Mouse (Mus musculus) heart, postnatal 25 days (tissue): ENCODE results near the gene Agbl3. TPM values are rescaled to one million over a fixed set of nuclear protein-coding genes. Genes with fewer than 3 reads are reported as not detected.

ENCODE experiments used
- DNase-seq: peaks from one replicate; pipeline ENCODE4 v3.0.0; 2022; ENCODE audit warnings: low spot score
- intact Hi-C: fragments of 180-260 bp; cut with DNase I; formaldehyde crosslinking; loops from one replicate; pipeline ENCODE4 v1.15.1; 2025
- total RNA-seq, 2 experiments: library from RNA; stranded (reverse); gene quantifications; 2 replicates each; pipeline ENCODE4 v1.2.3; 2021

Agbl3 gene
- total RNA-seq = 1 to 10 TPM; 3.2 to 3.9 TPM

DNA sequence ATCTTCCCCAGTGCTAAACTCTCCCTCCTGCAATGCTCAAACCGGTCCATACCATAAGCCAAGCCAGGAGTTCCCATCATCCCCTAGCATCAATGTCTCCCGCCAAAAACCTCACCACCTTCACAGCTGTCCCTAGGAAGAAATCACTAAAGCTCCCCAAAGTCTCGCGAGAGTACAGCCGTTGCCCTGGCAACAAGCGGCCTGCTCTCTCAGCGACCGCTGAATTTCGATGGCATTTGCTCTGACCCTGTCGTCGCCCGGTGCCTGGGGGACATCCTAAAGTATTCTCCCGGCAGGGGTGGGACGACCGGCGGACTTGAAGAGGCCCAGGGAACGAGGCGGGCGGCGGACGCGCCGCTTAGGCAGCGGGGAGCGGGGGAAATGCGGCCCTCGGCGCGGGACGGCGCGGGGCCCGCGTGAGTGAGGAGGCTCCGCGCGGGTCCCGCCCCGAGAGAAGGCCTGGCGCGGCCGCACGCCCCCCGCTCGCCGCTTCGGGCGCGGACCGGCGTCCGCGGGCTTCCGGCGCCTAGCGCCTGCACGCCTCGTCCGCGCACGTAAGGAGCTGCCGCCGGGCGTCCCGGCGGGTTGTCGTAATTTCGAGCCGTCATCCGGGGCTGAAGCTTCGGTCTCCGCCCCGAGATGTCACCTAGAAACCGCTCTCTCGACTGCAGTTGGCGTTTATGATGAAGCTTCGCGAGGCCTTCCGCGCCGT is at the start of gene Agbl3:
Agbl3 (plus strand) TSS at position 202 of the 712 bp plus-strand sequence.
- DNase-seq = peak; percentile 87
- intact Hi-C loops = loop anchor here (1.0 to 5.0 kb wide), 3 partner anchors 82 to 127 kb away; partner anchors contain the start of genes Cyren and Tmem140

DNA sequence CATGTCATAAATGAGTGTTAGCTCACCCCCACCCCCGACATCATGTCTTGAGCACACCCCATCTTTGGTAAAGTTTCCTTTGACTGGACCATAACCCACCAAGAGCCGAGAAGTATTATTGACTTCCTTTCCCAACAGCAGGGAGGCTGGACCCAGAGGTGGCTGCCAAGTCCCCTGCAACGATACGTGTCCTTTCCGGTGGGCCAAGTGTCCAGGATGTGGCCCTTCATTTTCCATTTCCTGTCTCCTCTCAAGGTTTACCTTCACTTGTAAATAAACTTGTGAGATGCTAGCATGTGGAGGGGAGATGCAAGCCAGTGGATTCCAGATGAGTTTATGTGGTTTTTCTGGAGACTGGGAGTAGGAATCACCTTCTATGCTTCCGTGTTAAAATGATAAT is 49.2 kb upstream of the Agbl3 start:
- DNase-seq = no peak
- intact Hi-C loops = no loop called here

DNA sequence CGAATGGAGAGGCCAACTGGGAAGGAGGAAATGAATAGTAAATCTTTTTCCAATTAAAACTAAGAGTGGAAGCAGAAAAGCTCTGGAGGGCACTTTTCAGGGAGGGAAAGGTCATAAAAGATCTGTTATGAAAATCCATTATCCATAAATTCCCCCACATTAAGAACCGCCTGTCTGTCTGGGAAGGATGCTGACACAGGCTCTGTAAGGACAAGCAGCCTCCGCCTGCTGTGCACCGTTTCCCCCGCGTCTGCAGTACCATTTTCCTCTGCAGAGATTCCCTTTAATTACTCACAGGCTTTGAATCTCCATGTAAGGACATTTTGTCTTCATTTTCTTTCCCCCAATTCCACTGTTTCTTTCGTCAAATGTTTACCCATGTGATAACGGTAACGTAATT is 48.7 kb upstream of the Agbl3 start:
- DNase-seq = no peak
- intact Hi-C loops = no loop called here

DNA sequence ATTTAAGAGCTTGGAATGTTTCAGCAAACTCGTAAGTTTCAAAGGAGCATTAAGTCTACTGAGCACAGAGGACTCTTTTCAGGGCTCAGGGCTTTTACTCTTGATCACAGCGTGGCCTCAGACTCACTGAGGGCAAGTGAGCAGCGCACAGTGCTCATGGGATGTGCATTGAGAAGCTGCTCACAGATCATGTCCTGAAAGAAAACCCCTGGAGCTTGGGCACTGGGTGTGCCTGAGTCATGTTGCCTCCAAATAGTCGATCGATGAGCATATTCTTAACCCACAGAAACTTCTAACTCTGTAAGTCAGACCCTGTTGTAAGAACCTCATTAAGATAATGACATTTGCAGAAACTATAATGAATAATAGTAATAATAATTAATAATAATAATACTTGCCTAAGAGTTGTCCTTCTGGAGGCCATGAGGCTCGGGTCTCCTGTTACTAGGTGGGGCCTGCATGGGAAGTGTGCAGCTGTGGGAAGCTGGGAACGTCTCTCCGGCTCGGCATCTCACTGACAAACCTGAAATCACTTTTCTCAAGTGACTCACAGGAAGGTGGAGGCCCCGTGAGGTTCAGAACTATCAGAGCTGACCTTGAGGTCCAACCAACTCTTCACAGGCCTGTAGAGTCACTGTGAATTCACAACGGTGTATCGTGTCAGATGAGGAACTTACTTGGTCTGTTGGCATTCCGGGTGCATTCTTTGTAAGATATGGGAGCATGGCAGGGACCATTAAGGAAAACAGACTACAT is 45.1 kb upstream of the Agbl3 start:
- DNase-seq = no peak
- intact Hi-C loops = no loop called here

DNA sequence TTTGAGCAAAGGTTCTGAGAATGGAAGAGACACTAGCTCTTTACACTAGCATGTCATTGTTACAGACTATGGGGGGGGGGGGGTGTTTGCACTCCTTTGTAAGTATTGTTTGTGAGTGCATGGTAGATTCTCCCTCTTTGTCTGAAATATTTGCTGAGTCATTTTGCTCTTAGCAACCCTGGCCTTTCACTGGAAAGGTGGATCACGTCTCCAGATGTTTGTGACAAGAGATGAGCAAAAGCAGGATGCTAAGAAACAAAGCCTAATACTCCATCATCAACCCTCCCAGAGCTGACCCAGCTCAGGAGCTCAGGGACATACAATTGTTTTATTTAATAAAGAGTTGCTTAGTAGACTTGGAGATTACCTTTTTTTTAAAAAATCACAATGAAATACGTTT is 43.3 kb upstream of the Agbl3 start:
- intact Hi-C loops = no loop called here
- no peak for DNase-seq

DNA sequence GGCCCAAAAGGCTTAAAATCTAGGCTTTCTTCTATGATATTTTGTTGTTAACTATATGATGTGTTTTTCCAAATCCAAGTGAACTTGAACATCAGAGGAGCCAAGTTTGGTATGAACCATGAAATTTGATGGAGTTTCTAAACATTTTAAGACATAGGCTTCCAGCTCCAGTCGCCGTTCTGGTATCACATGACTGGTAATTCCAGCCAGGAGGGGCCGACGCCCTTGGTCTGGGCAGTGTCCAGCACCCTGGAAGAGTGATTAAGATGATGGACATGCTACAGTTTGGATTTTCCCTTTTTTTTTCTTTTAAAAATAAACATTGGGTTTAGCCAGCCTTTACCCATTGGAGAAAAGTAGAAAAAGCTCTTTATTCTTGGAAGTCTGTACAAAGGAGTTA is 36.3 kb upstream of the Agbl3 start:
- intact Hi-C loops = no loop called here
- no peak for DNase-seq

DNA sequence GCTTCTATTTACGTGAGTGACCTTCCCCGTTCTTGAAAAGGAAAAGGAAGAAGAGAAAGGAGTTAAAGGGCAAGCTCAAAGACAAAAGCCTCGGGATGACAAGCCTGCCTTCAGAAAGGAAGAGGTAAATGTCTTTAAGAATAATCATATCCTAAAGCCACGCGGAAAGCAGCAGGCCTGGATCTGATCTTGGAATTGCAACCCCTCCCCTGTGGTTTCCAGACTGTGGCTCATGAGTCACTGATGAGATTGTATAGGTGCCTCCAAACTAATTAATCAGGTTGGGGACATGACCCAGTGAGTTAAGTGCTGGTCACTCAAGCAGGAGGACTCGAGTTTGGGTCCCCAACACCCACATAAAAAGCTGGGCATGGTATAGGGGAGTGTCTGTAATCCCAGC is 32.4 kb upstream of the Agbl3 start:
- intact Hi-C loops = no loop called here
- DNase-seq = no peak

DNA sequence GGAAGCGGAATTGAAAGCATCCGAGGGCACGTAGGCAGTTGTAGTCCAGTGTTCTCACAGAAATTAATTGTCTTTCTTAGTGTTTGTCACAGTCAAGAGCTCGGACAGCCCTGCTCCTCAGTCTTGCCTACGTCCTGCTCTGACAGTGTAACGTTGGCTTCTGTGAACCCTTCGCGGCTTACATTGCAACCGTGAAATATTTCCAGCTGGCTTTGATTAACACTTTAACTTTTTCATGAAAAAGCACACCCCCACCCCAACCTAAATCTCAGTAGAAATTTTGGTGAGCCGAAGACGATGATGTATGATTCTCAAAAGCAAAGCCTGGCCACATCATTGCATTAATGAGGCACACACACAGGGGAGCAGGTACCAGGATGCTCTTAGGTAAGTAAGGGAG is 31.7 kb upstream of the Agbl3 start:
- no peak for DNase-seq
- intact Hi-C loops = no loop called here

DNA sequence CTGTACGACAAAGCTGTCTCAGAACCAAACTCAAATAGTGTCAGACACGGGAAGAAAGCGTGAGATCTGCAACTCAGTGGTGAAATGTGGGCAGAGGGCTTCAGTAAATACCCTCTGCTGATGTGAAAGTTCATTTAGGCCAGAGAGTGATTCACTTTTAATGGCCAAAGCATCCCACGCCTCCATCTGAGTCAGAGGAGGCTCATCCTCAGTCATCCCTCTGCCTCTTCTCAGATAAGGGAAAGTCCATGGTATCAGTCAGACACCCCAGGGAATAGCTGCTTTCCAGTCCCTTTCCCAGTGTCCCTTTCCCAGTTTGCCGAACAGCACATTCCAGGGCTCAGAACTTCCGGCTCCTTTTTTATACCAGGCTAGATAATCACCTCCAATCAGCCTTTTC is 30.7 kb upstream of the Agbl3 start:
- intact Hi-C loops = no loop called here
- DNase-seq = no peak

DNA sequence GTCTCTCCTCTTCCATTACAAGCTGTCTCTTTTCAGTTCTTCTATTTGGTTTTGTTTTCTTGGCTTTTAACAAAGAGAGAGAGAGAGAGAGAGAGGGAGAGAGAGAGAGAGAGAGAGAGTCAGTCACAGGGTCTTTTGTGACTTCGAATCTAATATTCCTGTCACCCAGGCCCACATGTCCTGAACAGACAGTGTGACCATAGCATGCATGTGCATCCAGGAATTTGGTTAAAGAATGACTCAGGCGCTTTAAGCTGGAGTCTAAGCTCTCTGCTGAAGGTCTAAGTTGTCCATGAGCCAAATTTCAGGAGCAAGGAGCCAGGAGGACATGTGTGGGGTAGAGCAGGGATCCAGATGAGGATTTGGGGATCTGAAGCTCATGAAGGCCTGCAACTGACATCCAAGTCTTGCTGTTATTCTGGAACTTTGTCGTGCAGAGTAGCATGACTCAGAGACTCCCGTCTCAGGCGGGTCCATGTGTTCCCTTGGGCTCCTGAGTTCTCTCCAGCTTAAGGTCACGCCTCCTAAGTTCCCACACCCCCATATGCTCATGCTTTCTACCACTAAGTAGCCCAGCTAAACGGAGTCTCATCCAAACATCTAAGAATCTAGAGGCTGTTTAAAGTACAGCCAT is 29.6 kb upstream of the Agbl3 start:
- intact Hi-C loops = loop anchor here (5.0 kb wide), 1 partner anchor 68 kb away; no protein-coding TSS in a partner anchor
- peak; percentile 44 for DNase-seq

DNA sequence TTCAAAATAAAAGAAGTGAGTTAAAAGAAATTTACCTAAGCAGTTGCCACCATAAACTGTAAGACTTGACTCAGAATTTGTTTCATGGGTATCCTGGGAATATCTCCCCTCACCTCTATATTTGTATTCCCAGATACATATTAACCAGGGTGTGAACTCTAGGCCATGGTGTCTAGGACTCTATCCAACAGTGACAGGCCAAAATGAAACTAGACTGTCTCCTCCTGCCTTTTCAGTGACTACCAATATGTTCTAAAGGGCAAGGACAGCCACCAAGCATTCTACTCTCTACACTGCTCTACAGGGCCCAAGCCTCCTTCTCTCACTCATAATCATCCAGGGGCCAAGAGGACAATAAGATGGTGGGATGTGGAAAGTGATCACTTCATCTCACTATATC is 28.6 kb upstream of the Agbl3 start:
- intact Hi-C loops = loop anchor here (5.0 kb wide), 1 partner anchor 69 kb away; no protein-coding TSS in a partner anchor
- DNase-seq = no peak

DNA sequence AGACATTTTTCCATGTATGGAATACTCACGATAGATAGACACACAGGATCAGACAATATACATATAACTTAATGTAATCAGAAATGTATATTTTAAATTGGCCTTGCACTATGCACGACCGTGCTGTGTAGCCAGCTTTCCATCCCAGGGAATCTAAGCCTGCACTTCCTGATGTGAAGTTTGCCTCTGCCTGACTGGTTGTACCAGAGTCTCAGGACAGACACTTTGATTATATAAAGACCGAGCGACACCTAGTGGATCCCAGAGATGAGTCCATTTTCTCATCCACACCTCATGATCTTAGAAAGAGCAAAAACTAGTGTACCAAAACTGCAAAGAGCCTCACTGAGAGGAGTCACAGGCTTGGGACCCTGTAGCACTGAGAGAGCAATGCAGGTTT is 25.8 kb upstream of the Agbl3 start:
- no peak for DNase-seq
- intact Hi-C loops = loop anchor here (1.0 to 5.0 kb wide), 3 partner anchors 72 to 243 kb away; no protein-coding TSS in a partner anchor

DNA sequence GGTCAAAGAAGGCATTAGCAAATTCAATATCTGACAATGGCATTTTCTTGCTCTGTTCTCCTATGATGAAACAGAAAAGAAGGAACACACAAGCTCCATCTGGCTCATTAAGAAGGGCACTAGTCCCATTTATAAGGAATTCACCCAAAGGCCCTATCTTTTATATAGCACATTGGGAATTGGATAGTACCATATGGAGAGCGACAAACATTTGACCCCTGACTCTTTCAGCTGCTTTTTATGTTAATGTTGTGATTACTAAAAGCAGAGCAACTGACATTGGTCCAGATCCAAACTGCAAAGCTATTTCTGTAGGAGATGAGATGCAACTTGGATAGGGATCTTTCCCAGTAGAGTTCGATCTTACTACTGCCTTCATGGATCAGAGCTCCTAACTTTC is 21.9 kb upstream of the Agbl3 start:
- DNase-seq = no peak
- intact Hi-C loops = no loop called here

DNA sequence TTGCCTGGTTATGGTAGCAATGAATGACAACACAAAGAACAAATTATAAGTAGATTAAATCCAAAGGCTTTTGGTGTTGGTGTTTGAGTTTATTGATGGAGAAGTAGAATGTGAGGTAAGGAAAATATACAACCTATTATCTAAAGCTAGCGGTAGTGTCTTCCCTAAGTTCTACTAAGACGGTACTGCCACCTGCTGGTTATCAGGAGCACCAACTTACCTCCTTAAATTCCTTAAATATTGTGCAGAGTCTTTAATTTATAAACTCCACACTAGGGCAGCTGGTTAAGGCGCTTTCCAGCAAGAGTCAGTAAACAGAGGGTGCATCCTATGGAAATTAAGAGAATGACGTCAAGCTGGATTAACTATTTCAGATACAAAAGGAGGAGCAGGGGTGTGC is 20.2 kb upstream of the Agbl3 start:
- intact Hi-C loops = loop anchor here (5.0 kb wide), 1 partner anchor 162 kb away; the partner anchor contains the start of gene Stra8
- DNase-seq = no peak

DNA sequence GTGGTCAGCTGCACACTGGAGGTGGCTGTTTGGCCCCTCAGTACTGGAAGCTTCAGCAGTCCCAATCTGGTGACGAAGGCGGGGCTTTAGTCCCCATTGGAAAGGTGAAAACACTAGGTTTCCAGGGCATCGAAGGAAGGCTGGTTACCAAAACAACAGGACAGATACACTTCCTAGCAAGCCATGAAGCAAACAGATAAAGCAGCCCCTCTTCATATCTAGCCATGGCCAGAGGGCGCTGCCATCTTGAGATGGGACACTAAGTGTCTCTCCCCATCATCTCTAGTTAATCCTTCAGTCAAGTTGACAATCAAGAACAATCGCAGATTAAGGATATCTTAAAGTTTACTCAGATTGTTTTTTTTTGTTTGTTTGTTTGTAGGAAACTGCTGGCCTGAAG is 14.5 kb upstream of the Agbl3 start:
- intact Hi-C loops = no loop called here
- no peak for DNase-seq

DNA sequence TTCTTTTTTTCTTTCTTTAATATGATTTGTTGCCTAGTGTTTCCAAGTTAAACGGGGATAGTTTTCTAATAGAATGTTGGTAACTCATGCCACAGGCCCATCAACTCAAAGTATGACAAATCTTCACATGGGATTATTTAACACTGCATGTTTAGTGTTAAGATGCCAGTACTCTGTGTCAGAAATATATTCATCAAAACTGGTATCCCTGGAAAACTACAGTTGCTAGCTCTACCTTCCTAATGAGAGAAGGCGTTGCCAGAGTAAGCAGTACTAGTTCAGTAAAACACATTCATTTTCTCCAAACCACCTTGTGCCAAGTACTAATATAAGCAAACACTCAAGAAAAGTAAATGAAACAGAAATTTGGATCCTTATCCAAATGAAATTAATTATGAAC is 10.2 kb upstream of the Agbl3 start:
- no peak for DNase-seq
- intact Hi-C loops = no loop called here

DNA sequence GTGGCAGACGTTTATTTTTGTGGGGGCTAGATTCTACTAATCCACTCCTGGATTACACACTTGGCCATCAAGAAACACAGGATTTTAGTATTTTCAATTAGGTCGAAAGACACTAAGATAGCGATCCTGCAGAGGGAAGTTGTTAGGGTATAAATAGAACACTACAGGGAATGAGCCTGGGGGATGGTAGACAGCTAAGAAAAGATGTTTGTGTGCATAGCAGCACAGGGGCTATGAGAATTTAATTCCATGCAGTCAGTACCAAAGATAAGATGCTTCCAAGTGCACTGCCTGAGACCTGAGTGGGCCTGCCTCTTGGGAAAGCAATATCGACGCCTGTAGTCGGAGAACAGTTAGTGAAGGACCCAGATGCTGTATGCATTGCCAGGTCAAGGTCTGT is 9.7 kb upstream of the Agbl3 start:
- DNase-seq = no peak
- intact Hi-C loops = no loop called here

DNA sequence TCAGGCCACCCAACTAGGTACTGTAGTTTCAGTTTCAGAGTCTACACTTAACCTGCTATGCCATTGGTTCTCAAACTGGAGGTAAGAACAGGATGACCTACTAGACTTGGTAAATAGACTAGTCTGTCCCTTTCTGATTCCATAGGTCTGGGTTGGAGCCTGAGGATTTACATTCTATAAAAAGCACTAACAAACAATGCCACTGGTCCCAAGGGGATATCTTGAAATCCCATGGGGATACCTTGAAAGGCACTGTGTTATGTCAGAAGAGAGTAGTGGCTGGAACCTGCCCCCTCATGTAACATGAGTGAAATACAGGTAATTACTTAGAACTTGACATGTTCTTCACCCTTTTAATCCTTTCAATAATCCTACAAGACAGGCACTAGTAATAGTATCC is 3.8 kb upstream of the Agbl3 start:
- intact Hi-C loops = no loop called here
- DNase-seq = no peak

DNA sequence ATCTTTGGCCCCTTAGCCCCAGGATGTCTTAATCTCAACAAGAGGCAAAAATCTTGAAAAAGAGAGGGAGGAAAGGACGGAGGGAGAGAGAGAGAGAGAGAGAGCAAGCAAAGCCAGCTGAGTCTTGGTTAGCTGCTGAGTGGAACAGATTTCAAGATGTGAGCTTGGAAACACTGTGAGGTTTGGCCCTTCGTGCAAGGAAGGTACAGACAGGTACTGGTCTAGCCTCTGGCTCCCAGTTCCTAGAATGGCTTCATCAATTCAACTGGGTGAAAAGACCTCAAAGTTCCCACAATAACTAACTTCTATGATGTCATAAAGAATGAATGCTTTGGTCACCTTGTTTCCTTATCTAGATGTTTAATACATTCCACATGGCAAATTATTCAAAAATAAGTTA is 3.1 kb upstream of the Agbl3 start:
- DNase-seq = no peak
- intact Hi-C loops = no loop called here

DNA sequence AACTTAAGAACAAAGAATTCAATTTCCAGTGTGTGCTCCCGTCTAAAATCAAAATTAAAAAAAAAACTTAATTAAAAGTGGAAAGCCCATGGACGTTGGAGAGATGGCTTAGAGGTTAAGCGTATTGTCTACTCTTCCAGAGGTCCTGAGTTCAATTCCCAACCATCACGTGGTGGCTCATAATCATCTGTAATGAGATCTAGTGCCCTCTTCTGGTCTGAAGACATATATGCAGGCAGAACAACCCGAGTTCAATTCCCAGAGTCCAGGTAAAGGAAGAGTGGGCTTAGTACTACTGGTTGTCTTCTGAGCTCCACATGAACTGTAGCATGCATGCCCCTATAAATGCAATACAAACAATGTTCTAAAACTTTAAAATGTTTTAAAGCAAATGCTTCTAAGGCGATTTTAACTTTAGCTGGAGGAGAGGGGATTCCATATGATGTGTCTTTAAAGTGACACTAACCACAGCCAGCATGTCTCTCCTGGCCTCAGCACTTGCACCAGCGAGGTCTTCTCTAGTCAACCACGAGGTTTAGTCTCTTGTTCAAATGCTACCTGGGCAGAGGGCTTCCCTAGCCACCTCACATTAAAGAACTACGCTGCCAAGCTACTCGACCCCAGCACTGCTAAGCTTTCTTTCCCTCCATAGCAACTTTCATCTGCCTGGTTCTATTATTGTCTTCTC is 2.1 kb upstream of the Agbl3 start:
- intact Hi-C loops = no loop called here
- DNase-seq = no peak
